Mouse (Mus musculus) heart, embryonic 15.5 days (tissue): ENCODE data around the gene Vegfd. TPM values are rescaled to one million over a fixed set of nuclear protein-coding genes. Genes with fewer than 3 reads are reported as not detected.
A peak's percentile ranks its signal among the peaks of the same experiment; 100 is the strongest.

Experiments used
- ATAC-seq: fragments of 200-750 bp; cut with Nextera tagmentation; replicated peaks from 2 replicates; pipeline ENCODE4 v1.8.0; 2017; ENCODE audit warnings: low read depth, moderate TSS enrichment; ENCODE audit not compliant: insufficient number of reproducible peaks, insufficient read depth, low FRiP score
- H3K27ac ChIP-seq: fragments of 300-500 bp; sonication (generic); 2 replicates; pipeline ENCODE4 v1.5.1; 2015; ENCODE audit warnings: mild to moderate bottlenecking, inconsistent platforms
- H3K27me3 ChIP-seq: fragments of 300-500 bp; sonication (generic); 2 replicates; pipeline ENCODE4 v1.6.1; 2015; ENCODE audit warnings: inconsistent platforms
- H3K36me3 ChIP-seq: fragments of 300-500 bp; sonication (generic); 2 replicates; pipeline ENCODE4 v1.6.1; 2015; ENCODE audit warnings: mild to moderate bottlenecking, inconsistent platforms
- H3K4me1 ChIP-seq: fragments of 300-500 bp; sonication (generic); replicated peaks from 2 replicates; pipeline ENCODE4 v1.6.1; 2015; ENCODE audit warnings: inconsistent platforms
- H3K4me2 ChIP-seq: fragments of 300-500 bp; sonication (generic); 2 replicates; pipeline ENCODE4 v1.6.1; 2015; ENCODE audit warnings: inconsistent platforms, mild to moderate bottlenecking, moderate library complexity
- H3K4me3 ChIP-seq: fragments of 300-500 bp; sonication (generic); 2 replicates; pipeline ENCODE4 v1.5.1; 2015; ENCODE audit warnings: mild to moderate bottlenecking, inconsistent platforms
- H3K9ac ChIP-seq: fragments of 300-500 bp; sonication (generic); 2 replicates; pipeline ENCODE4 v1.6.1; 2015; ENCODE audit warnings: mild to moderate bottlenecking, inconsistent platforms
- H3K9me3 ChIP-seq: fragments of 300-500 bp; sonication (generic); replicated peaks from 2 replicates; pipeline ENCODE4 v1.6.1; 2016; ENCODE audit warnings: inconsistent platforms
- WGBS: fragments of 180-500 bp; shearing (Covaris S2); methylation state at CpG from one replicate; pipeline ENCODE4 v1.1.7; 2015; ENCODE audit warnings: mixed read lengths; 5-methylcytosine and 5-hydroxymethylcytosine counted together
- polyA plus RNA-seq: library from polyadenylated mRNA; unstranded; fragments of >200 nt; fragmentation: Nextera tagmentation; extraction: Ambion mirVana; gene quantifications from 2 replicates; pipeline ENCODE4 v1.2.1, GENCODE M21; 2015

Vegfd gene
- polyA plus RNA-seq, 1 experiment from 2014 or later: 4.7 TPM

- no peaks in the 10 kb centered on the region for H3K27me3 ChIP-seq
- H3K4me2 ChIP-seq: no peak overlapping the region
- no peaks in the 10 kb centered on the region for H3K9me3 ChIP-seq
- H3K9ac ChIP-seq: no peak overlapping the region
- no peak overlapping the region for H3K4me3 ChIP-seq
- H3K27ac ChIP-seq: peak overlapping the region; percentile 85
- 56% methylated on average over 3 of the region's 3 CpGs for WGBS
- no peaks in the 10 kb centered on the region; the same call in 1 of the 2 replicates for H3K4me1 ChIP-seq
- no peak for ATAC-seq
- no peaks in the 10 kb centered on the region for H3K36me3 ChIP-seq
Observed at GRCm38 (mm10) chrX:164441306-164441705, 68.1 kb downstream of the Vegfd start.

DNA sequence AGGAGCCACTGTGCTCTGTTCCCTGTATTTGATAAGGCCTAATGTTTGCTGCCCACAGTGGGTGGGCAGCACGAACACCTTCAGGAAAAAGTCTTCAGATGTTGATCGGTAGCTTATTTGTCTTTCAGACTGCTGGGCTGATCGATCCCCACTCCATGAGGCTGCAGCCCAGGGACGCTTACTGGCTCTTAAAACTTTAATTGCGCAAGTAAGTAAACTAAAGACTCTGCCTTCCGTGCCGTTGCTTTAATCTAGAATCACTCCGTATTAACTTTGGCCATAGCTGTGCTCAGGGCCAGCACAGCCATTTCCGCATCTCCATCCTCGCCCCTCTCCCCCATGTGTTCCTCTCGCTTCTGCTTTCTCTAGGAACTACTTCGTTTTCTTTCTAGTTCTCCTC is 72.4 kb downstream of the Vegfd start:
- Histone ChIP-seq H3K27me3 (no peaks in the 10 kb centered on the region), H3K9ac (no peak overlapping the region), H3K9me3 (no peaks in the 10 kb centered on the region), H3K4me1 (no peaks in the 10 kb centered on the region; the same call in 1 of the 2 replicates), H3K4me3 (no peak overlapping the region), H3K36me3 (no peaks in the 10 kb centered on the region), H3K4me2 (no peak overlapping the region), H3K27ac (no peak overlapping the region)
- no peak for ATAC-seq
- 78% methylated on average over 12 of the region's 12 CpGs for whole genome bisulfite sequencing

GRCm38 (mm10) chrX:164446106-164446551 is 73.0 kb downstream of the Vegfd start:
- H3K4me1 ChIP-seq: no peaks in the 10 kb centered on the region; the same call in 1 of the 2 replicates
- no peak overlapping the region for H3K4me2 ChIP-seq
- H3K27ac ChIP-seq: no peak overlapping the region
- H3K27me3 ChIP-seq: no peaks in the 10 kb centered on the region
- H3K9ac ChIP-seq: no peak overlapping the region
- WGBS: 77% methylated on average over 10 of the region's 10 CpGs
- ATAC-seq: no peak
- no peaks in the 10 kb centered on the region for H3K36me3 ChIP-seq
- no peak overlapping the region for H3K4me3 ChIP-seq
- no peaks in the 10 kb centered on the region for H3K9me3 ChIP-seq

GRCm38 (mm10) chrX:164446835-164447681 is 73.9 kb downstream of the Vegfd start:
- no peak overlapping the region for H3K4me3 ChIP-seq
- 80% methylated on average over 9 of the region's 9 CpGs for WGBS
- ATAC-seq: no peak

DNA sequence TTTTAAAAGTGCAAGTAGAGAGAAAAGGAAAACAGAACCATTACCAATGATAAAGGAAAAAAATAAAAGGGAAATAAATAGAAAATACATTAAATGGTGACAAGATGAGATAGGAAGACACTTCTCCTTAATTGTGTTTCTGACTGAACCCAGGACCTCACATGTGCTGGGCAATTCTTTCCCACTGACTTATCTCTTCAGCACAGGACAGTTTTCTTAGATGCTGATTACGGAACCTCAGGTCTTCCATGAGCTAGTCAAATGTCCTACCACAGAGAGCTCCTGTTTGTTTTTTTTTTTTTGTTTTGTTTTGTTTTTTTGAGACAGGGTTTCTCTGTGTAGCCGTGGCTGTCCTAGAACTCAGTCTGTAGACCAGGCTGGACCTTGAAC is 74.5 kb downstream of the Vegfd start:
- no peak overlapping the region for H3K27ac ChIP-seq
- no peaks in the 10 kb centered on the region for H3K36me3 ChIP-seq
- H3K4me1 ChIP-seq: no peaks in the 10 kb centered on the region
- no peak for ATAC-seq
- H3K4me2 ChIP-seq: no peak overlapping the region
- H3K27me3 ChIP-seq: no peaks in the 10 kb centered on the region
- H3K9me3 ChIP-seq: no peaks in the 10 kb centered on the region
- H3K4me3 ChIP-seq: no peak overlapping the region
- no peak overlapping the region for H3K9ac ChIP-seq
- 80% methylated on average over 2 of the region's 2 CpGs for WGBS

More at GRCm38 (mm10) chrX:164446835-164447681, 73.9 kb downstream of the Vegfd start:
- no peak overlapping the region for H3K27ac ChIP-seq
- no peaks in the 10 kb centered on the region for H3K4me1 ChIP-seq
- H3K36me3 ChIP-seq: no peaks in the 10 kb centered on the region
- H3K27me3 ChIP-seq: no peaks in the 10 kb centered on the region
- H3K9ac ChIP-seq: no peak overlapping the region
- H3K9me3 ChIP-seq: no peaks in the 10 kb centered on the region
- H3K4me2 ChIP-seq: no peak overlapping the region

GRCm38 (mm10) chrX:164449201-164449600 is 76.0 kb downstream of the Vegfd start:
- Histone ChIP-seq H3K27me3 (no peaks in the 10 kb centered on the region), H3K4me2 (no peak overlapping the region), H3K36me3 (no peaks in the 10 kb centered on the region), H3K9me3 (no peaks in the 10 kb centered on the region), H3K27ac (no peak overlapping the region), H3K9ac (no peak overlapping the region), H3K4me3 (no peak overlapping the region), H3K4me1 (no peaks in the 10 kb centered on the region)
- ATAC-seq: no peak
- WGBS: 27% methylated on average over 3 of the region's 3 CpGs

Other genes with a start within 250 kb of the Vegfd start
- gene Ace2, start 234.0 kb upstream of the Vegfd start, polyA plus RNA-seq: 1.1 and 2.5 TPM in 2 replicates
- 4.5 and 4.6 TPM in 2 replicates for gene Bmx, start 115.2 kb upstream of the Vegfd start, polyA plus RNA-seq
- gene Pir, start 104.0 kb upstream of the Vegfd start, polyA plus RNA-seq: 6.2 and 8.9 TPM in 2 replicates
- 7.2 and 9.6 TPM in 2 replicates for gene Piga, start 46.4 kb downstream of the Vegfd start, polyA plus RNA-seq
- 48.1 and 63.3 TPM in 2 replicates for gene Asb11, start 63.6 kb downstream of the Vegfd start, polyA plus RNA-seq
- gene Asb9, start 132.9 kb downstream of the Vegfd start, polyA plus RNA-seq: not detected in 2 replicates